Mouse (Mus musculus) kidney, adult 8-10 months (tissue): ENCODE data around the gene Acaca.
"Not testable (repeated sequence)": the region's sequence is repeated elsewhere in the genome, so short reads cannot be mapped to it uniquely, and the experiment has no call there.

ENCODE experiments used
- DNase-seq, 2 experiments: peaks; one replicate each; pipeline ENCODE4 v3.0.0; 2022

Gene Acaca

DNA sequence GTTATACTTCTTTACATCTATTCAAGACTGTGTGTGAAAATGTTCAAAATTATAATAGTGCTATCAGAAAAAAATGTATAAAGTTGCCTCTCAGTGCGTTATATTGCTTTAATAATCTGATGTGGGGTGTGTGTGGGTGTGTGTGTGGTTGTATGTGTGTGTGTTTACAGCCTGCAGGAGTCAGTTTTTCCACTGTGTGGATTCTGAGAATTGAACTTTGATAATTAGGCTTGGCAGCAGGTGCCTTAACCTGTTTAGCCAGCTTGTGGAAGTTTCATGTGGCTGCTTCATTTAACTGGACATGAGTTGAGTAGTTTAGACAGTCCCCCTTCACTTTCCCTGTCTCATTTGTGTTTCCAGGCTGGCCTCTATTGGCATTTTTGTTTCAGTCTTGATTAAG is 117.9 kb downstream of the Acaca start:
- DNase-seq, result no peak

DNA sequence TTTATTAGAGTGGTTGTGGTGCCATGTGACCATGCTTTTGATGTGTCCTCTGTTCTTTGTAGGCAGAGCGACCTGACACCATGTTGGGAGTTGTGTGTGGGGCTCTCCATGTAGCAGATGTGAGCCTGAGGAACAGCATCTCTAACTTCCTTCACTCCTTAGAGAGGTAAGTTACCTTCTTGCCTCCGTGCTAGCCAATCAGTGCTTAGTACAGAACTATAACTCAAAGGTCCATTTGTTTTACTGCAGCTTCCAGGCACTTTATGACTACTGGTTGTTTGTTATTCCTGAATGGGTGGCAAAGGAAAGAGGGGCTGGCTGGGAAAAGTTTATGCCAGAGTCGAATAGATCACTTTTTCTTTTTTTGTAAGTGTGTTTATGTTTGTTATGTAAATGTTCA is 121.7 kb downstream of the Acaca start:
- no peak for DNase-seq

DNA sequence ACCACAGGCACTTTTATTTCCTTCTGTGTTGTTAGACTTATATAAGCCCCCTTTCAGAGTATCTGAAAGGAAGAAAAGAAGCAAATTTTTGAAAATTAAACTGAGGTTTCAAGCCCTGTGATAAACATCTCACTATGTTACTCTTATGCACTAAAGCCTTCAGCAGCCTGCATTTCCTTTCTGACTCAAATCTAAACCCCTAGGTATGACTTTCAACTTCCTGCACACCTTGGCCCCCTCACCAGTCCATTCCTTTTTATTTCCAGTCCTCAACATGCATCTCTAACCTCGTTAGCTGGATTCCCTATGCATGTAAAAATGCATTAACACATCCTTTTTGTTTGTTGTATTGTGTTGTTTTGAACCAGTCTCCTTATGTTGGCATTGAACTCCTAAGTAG is 123.0 kb downstream of the Acaca start:
- DNase-seq, result no peak

DNA sequence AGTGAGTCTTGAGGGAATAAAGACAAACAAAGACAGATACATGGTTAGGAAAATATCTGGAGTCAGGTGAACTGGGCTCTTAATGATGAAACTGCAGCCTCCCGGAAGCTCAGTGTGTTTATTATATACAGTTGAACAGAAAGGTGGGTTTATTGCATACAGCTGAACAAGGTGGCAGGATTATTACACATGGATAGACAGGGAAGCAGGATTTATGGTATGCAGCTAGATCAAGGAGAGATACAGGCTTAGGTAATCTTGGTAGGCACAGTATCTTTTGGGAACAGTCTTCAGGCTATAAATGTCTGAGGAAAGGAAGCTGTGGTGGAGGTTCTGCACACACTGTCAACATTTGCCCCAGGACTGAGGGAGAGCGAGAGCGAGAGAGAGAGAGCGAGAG is 126.4 kb downstream of the Acaca start:
- DNase-seq, result no peak

DNA sequence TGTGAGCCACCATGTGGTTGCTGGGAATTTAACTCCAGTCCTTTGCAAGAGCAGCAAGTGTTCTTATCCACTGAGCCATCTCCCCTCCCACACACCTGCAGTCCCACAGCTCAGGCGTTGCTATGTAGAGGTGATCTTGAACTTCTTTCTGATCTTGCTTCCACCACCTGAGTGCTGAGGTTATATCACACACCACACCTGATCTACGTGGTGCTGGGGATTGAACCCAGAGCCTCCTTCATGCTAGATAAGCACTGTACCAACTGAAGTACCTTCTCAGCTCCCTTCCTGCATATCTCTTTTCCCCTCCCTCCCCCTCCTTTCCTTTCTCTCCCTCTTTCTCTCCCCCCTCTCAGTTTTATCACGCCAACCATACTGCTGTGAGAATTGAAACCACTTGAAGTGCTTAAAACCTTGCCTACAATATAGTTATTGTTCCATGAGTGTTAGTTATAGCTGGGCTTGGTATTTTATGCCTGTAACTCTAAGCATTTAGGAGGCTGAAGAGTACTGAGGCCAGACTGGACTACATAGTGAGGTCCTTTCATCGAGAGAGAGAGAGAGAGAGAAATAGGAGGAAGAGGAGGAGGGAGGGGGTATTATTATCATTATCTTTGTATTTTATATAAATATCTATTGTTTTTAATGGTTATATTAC is 128.7 kb downstream of the Acaca start:
- no peak for DNase-seq

DNA sequence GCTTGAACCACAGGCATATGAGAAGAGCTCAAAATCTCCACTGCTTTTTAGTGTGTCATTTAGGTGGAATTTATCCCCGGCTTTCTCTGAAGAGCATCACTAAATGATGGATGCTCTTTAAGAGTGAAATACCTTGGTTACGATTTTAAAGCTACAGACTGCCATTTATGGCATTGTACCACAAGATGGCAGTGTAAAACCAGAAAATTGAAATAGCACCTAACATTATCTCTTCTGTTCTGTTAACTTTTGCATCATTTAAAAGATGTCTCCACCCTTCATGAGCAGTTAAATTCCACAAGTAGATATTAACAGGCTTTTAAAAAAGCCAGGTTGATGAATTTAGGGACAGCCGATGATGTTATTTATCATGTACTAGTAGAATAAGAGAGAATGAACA is 135.0 kb downstream of the Acaca start:
- DNase-seq, result peak in 1 of 2 experiments; percentile 3

DNA sequence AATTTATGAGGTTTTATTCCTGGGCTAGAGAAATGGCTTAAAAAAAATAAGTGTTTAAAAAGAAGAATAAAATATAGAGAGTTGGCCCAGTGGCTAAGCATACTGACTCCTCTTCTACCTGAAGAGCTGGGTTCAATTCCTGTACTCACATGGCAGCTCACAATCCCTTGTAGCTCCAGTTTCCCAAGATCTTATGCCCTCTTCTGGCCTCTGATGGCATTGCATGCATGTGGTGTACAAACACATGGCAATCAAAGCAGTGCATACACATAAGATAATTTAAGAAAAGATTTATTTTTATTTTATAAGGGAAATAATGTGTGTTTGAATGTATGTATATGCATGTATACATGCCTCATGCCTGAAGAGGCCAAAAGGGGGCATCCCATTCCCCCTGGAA is 138.6 kb downstream of the Acaca start:
- DNase-seq, result peak in 1 of 2 experiments; percentile 26

DNA sequence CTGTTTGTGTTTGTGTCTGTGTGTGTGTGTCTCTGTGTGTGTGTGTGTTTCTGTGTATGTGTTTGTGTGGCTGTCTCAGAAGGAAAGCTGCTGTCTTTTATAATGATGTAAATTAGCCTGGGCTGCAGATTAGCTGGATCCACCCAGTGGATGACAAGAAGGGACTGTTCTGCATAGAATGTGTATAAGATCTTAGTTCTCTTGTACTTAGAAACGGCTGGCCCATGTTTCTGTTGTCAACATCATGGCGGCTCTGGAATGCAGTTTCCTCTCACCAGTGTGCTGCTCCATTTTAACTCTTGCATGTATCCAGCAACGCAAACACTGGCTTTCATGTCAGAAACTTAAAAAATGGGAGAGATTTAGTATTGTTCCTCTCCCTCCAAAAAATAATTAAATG is 141.0 kb downstream of the Acaca start:
- DNase-seq, result no peak

DNA sequence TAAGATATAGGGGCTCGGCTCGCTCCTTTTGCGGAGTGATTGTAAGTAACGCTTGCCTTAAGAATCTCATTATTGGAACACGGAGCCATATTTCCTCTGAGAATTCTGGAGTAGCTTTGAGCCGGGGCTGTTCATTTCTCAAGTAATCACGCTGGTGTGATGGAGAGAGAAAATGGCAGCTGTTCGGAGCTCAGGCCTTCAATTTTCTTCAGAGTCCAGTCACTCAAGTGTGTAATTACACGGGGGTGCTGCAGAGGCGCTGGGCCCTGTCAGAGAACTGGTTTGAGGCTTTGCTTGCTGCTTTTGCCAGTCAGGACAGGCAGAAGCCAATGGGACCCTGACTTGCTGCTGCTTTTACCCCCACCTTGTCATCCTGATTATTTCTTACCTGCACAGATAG is 142.5 kb downstream of the Acaca start:
- DNase-seq, result no peak

DNA sequence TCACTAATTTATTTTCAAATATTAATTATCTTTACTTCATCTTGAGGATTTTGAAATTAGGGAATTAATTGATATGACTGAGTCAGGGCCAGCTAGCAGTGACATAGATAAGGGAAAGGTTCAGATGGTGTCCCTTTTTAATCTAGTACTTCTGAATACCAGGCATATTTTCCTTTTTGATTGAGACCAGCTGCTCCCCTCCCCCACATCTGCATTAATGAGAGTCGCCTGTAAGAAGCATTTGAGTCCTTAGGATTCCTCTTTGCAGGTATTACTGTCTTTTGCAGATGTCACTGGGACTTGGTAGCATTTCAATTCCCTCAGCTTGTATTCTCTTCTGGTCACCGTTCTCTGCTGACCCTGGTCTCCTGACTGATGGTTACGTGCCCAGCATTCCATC is 143.1 kb downstream of the Acaca start:
- no peak for DNase-seq

DNA sequence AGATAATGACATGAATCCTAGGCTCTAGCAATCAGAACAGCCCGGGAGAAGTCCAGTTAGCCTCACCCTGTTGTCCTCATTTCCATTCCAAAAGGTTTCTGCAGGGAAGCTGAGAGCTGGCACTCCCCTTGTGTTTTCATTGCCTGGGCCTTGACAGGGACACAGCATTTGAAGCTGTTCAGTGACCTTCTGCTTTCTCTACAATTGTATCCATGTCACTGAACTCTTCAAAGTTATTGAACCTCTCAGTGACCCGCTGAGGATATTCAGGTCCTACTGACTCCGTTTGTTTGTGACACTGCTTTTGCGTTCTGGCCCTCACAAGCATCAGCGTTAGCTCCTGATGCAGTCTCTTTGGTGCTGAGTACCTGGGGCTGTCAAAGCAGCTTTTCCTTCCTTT is 147.5 kb downstream of the Acaca start:
- DNase-seq, result no peak

DNA sequence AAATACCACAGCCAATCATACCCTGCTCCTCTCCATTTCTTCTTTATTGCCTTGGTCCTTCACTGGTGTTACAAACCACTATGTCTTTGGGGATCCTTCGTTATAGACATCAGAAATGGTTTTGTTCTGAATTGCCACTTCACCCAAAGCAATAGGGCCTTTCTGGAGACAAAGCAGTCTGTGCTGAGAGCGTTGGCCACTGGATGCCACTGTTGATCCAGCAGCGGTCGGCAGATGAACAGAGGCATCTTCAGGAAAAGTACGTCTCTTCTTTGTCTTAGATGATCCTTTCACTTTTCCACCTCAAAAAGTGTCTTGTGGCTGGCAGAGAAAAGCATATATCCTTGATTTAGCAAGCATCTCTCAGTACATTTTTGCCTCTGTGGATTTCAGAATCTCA is 151.8 kb downstream of the Acaca start:
- DNase-seq, result no peak

DNA sequence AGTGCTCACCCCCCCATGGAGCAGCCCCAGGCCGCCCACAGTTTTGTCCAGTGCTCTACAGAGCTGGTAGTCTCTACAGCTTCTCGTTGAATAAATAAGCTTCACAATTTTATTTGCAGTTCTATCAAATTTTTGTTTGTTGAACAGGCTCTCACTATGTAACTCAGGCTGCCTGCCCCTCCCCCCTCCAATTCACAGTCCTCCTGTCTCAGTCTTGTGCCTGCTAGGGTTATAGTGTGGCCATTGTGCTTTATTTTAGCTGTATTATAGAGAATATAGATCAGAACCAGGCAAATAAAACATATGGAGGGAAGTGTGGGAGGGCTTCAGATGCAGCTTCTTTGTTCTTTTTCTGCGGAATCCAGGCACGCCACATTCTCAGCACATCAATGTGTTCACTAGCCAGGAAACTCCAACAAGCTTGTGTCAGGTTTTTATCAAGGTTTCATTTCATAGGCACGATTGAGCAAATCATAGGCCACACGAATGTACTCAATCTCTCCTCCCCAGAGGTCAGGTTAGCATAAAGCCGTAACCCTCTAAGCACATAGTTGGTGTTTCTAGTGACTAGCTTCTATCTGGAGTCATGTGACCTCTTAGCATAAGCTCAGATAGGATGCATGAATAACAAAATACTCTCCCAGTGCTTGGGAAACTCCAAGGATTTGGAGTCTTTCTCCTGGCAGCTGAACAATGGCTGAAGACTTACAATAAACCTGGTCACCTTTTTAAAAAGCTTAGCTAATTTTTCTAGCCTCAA is 153.7 kb downstream of the Acaca start:
- no peak for DNase-seq

DNA sequence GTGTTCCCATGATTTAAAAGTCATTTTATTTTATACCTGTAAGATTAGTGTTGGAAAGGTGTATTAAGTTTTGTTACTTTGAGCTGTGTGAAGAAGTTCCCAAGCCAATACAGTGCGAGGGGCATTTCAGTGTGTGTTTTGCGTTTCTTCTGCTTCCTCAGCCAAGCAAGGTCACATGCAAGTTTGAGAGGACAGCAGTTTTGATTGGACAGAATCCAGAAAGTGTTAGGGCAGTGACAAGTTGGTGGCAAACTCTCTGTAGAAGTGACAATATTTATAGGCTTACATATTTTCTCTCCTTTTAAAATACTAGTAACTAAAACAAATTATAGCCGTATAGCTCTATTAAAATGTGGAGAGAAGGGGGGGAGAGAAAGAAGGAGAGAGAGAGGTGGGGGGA is 161.3 kb downstream of the Acaca start:
- no peak for DNase-seq

DNA sequence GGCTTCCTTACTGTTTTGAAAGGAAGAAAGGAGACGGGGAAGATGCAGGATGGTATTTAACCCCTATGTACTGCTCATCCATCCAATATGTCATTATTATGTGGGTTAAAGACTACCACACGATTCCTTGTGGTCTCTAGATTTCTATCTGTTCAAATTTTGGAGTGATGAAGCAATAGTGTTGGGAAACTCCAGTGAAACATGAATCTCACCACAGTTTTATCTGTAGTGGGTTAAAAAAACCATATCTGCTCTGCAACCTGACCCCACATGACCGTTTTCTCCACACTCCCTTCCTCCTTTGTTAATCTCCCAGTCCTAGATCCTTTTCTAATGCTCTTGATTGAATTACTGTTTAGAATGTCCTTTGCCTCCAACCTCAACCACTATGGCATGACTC is 163.1 kb downstream of the Acaca start:
- no peak for DNase-seq

DNA sequence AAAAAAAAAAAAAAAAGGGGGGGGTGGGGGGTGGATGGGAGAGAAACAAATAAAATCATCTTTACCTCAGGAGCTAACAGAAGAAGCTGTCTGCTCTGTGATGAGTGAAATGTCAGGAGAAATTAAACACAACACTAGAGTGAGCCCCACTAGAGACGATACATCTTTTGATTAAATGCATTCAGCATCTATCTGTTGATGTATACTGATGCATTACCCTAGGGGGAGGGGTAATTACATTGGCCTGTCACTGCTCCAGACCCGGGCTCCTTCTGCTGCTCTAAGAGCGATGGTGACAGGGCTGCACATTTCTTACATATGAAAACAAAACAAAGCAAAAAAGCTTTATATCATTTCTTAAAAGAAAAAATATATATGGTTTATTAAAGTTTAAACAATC is 163.8 kb downstream of the Acaca start:
- no peak for DNase-seq

DNA sequence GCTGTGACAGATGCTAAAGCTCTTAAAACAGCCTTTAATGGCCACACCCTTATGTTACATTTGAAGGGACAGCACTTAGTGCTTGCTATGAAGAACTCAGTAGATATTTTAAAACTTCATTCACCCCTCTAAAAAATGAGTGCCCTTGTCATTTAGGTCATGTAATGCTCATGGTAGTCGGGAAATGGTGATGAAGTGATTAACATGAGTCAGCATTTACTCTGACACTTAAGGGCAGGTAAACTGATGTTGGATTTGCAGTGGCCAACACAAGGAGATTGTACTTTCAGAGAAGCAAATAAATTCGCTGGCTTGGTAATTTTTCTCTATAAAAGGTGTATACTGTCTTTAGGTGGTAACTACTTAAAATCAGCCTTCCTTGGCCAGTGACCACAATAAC is 166.9 kb downstream of the Acaca start:
- DNase-seq, result no peak

DNA sequence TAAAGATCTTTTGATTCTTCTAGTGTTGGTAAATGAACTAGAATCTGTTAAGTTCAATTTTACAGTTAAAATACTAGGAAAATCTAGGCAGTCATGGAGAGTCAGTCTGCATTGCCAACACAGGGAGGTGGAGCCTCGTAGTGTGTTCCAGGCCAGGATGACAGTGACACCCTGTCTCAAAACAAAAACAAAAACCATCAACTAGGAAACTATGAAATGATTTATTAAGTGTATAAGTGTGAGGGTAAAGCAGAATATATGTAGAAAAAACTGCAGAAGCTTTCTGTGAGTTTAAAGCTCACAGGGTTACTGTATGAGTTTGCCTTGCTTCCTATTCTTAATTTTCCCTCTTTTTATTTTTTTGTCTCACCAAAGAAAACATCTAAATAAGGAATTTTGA is 176.0 kb downstream of the Acaca start:
- no peak for DNase-seq

DNA sequence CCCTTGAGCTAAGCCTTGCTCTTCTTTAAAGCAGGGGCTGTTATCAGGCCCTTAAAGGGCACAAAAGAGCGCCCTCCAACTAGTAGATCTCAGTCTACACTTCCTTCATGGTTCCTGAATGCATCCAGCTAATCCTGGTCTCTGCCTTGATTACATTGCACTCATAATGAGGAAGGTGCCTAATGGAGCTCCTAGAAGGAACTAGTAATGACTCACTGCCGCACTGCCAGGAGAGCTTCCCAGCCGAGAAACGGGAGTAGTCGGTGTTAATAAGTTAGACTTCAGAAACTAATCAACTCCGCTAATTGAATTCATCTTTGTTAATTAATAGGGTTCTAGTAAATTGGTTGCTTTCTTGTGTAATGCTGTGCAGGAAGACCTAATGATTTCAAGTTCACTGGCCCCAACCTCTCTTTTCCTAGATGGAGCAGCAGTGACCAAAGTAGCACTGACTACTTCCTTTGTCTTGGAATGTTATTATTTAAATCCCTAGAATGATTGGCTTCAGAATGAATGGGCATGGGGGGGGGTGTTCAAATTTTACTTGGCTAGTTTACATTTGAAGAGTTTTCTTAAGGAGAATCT is 176.8 kb downstream of the Acaca start:
- DNase-seq, result no peak

DNA sequence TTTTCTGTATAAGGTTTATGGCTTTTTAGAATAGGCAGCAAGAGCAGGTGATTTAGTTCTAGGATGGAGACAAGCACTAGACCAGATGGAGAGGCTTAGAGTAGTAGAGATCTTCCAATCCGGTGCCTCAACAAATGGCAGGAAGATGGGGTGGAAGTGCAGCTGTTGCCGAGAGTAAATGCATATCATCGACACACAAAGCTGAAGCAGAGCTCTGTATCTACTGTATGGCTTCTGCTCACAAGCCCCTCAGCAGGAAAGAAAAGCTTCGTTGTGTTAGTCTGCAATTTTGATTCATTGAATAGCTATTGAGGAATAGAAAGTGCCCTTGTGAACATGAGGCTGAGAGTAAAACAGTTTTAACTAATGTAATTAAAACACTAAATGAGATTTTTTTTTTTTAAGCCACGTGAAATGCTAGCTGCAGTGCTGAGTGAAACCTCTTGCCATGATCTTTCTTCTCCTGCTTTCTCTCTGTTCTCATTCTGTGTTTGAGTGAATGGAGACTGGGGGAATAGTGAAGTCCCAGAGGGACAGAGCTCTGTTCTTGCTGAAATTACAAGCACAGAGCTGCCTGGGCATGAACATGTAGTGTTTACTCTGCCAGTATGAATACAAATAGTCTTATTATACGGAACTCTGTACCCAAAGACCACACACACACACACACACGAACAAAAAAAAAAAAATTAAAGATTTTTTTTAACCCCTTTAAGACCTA is 194.7 kb downstream of the Acaca start:
- no peak for DNase-seq

DNA sequence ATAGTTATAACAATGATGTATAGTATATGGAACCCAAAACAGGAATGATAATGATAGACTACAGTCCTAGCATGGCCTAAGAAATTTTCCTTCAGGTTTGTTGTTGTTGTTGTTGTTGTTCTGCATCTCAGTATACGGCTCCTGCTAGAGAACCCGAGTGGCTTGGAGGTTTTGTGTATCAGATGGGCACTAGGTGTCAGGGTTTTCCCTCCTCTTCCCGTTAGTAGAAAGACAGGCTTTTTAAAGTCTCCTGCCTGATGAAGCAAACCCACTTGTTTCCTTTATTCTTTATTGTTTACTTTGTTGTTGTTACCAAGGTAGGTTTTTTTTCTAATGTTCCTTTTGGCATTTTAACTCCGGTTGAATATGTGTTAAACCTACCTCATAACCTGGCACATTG is 197.6 kb downstream of the Acaca start:
- DNase-seq, result no peak

DNA sequence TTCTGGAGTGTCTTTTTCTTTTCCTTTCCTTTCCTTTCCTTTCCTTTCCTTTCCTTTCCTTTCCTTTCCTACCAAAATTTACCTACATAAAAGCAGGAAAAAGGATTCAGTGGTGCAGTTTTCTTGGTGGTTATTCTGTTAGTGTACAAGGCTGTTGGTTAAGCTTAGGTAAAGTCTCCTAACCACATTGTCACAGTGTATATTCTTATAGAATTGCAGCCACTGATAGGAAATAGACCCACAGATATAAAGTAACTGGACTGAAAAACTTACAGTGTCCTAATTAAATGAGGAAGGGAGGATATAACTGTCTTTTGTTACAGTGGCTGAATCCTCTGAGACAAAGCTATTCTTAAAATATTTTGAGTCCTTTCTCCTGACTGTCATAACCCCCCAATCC is 202.9 kb downstream of the Acaca start:
- DNase-seq, result no peak

DNA sequence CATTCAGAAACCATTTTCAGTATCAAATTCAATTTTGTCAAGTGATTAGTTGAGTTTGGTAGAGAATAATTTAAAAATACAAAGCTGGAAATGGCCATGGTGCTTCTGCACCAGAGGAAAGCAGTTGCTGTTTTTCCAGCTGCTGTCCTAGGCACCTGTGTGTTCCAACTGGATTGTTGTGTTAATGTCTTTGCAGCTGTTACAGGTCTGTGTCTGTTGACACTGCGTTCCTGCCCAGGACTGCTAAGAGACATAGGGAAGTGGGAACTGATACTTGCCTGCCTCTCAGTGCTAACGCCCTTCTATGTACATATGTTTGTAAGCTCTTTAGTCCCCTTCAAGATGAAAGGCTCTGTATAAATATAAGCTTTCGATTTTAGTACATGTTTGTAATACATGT is 203.4 kb downstream of the Acaca start:
- DNase-seq, result no peak

DNA sequence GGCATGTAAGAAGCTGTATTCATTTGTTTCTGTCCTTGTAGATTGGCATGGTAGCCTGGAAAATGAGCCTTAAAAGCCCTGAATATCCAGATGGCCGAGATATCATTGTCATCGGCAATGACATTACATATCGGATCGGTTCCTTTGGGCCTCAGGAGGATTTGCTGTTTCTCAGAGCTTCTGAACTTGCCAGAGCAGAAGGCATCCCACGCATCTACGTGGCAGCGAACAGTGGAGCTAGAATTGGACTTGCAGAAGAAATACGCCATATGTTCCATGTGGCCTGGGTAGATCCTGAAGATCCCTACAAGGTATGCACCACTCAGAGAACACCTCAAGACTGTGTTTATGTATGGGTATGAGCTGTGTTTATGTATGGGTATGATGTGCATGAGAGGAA is 208.8 kb downstream of the Acaca start:
- DNase-seq, result not testable (repeated sequence)
